Mouse (Mus musculus) midbrain, embryonic 14.5 days (tissue): ENCODE measurements around the gene Nrn1l. TPM values are rescaled to one million over a fixed set of nuclear protein-coding genes. Genes with fewer than 3 reads are reported as not detected.

Experiments
- ATAC-seq: fragments of 200-750 bp; cut with Nextera tagmentation; 2 replicates; pipeline ENCODE4 v1.8.0; 2017; ENCODE audit warnings: moderate number of reproducible peaks, moderate library complexity; ENCODE audit not compliant: low FRiP score, low TSS enrichment
- DNase-seq: peaks from one replicate; pipeline ENCODE4 v3.0.0-alpha.2; 2015
- H3K27ac ChIP-seq: fragments of 300-500 bp; sonication (generic); replicated peaks from 2 replicates; pipeline ENCODE4 v1.5.1; 2014; ENCODE audit warnings: mild to moderate bottlenecking, low read depth, low read length, moderate library complexity
- H3K27me3 ChIP-seq: fragments of 300-500 bp; sonication (generic); 2 replicates; pipeline ENCODE4 v1.6.1; 2014; ENCODE audit warnings: low read length, control low read depth, mixed read lengths; ENCODE audit not compliant: control insufficient read depth, insufficient read depth
- H3K36me3 ChIP-seq: fragments of 300-500 bp; sonication (generic); 2 replicates; pipeline ENCODE4 v1.6.1; 2014; ENCODE audit warnings: low read length, control low read depth; ENCODE audit not compliant: control insufficient read depth, insufficient read depth
- H3K4me1 ChIP-seq: fragments of 300-500 bp; sonication (generic); 2 replicates; pipeline ENCODE4 v1.6.1; 2014; ENCODE audit warnings: mild to moderate bottlenecking, antibody characterized with exemption, low read length, control low read depth; ENCODE audit not compliant: control insufficient read depth, insufficient read depth
- H3K4me2 ChIP-seq: fragments of 300-500 bp; sonication (generic); 2 replicates; pipeline ENCODE4 v1.6.1; 2014; ENCODE audit warnings: mild to moderate bottlenecking, low read length, moderate library complexity
- H3K4me3 ChIP-seq: fragments of 300-500 bp; sonication (generic); replicated peaks from 2 replicates; pipeline ENCODE4 v1.5.1; 2014; ENCODE audit warnings: low read depth, low read length
- H3K9ac ChIP-seq: fragments of 300-500 bp; sonication (generic); replicated peaks from 2 replicates; pipeline ENCODE4 v1.6.1; 2014; ENCODE audit warnings: mild to moderate bottlenecking, low read length, moderate library complexity
- H3K9me3 ChIP-seq: fragments of 300-500 bp; sonication (generic); 2 replicates; pipeline ENCODE4 v1.6.1; 2016; ENCODE audit warnings: low read length, control low read depth, mixed read lengths; ENCODE audit not compliant: control insufficient read depth
- WGBS: fragments of 180-500 bp; shearing (Covaris S2); extraction: QIAGEN DNeasy Blood & Tissue Kit; methylation state at CpG from one replicate; pipeline ENCODE4 v1.1.7; 2014; 5-methylcytosine and 5-hydroxymethylcytosine counted together
- polyA plus RNA-seq: library from polyadenylated mRNA; unstranded; fragments of >200 nt; fragmentation: Nextera tagmentation; extraction: Ambion mirVana; gene quantifications from 2 replicates; pipeline ENCODE4 v1.2.1, GENCODE M21; 2014

Nrn1l gene
- polyA plus RNA-seq, 1 experiment from 2014 or later = not detected

GRCm38 (mm10) chr8:105900941-105901616 lies 7.7 kb downstream of the Nrn1l start:
- H3K4me2 ChIP-seq = peak overlapping the region; percentile 89
- no peaks in the 10 kb centered on the region for H3K27me3 ChIP-seq
- peak overlapping the region; percentile 91 for H3K27ac ChIP-seq
- DNase-seq = no peak
- WGBS = 39% methylated on average over 16 of the region's 16 CpGs
- H3K36me3 ChIP-seq = no peaks in the 10 kb centered on the region
- H3K9me3 ChIP-seq = no peaks in the 10 kb centered on the region
- H3K4me3 ChIP-seq = peak overlapping the region; percentile 89
- peaks cover 6% of the 10 kb centered on the region for H3K4me1 ChIP-seq
- peak overlapping the region; percentile 98 for H3K9ac ChIP-seq
- ATAC-seq = no peak

GRCm38 (mm10) chr8:105919390-105919789 lies 26.0 kb downstream of the Nrn1l start:
- Histone ChIP-seq H3K27ac (no peak overlapping the region), H3K4me2 (no peak overlapping the region), H3K9me3 (no peaks in the 10 kb centered on the region), H3K36me3 (peaks cover 21% of the 10 kb centered on the region; the same call in 1 of the 2 replicates), H3K4me1 (no peaks in the 10 kb centered on the region), H3K27me3 (no peaks in the 10 kb centered on the region), H3K4me3 (no peak overlapping the region), H3K9ac (no peak overlapping the region)
- no peak for DNase-seq
- no peak for ATAC-seq
- WGBS = 93% methylated on average over 3 of the region's 3 CpGs

GRCm38 (mm10) chr8:105925123-105925522 lies 31.8 kb downstream of the Nrn1l start:
- no peaks in the 10 kb centered on the region for H3K9me3 ChIP-seq
- peaks cover 6% of the 10 kb centered on the region for H3K36me3 ChIP-seq
- H3K9ac ChIP-seq = no peak overlapping the region
- 79% methylated on average over 3 of the region's 3 CpGs for WGBS
- no peak overlapping the region for H3K27ac ChIP-seq
- H3K4me3 ChIP-seq = no peak overlapping the region
- H3K27me3 ChIP-seq = no peaks in the 10 kb centered on the region
- no peak for DNase-seq
- H3K4me1 ChIP-seq = no peaks in the 10 kb centered on the region
- H3K4me2 ChIP-seq = no peak overlapping the region
- no peak for ATAC-seq

- H3K4me2 ChIP-seq = no peak overlapping the region
- peak; percentile 88 for DNase-seq
These were observed 37.2 kb downstream of the Nrn1l start for GRCm38 (mm10) chr8:105930602-105931001.

DNA sequence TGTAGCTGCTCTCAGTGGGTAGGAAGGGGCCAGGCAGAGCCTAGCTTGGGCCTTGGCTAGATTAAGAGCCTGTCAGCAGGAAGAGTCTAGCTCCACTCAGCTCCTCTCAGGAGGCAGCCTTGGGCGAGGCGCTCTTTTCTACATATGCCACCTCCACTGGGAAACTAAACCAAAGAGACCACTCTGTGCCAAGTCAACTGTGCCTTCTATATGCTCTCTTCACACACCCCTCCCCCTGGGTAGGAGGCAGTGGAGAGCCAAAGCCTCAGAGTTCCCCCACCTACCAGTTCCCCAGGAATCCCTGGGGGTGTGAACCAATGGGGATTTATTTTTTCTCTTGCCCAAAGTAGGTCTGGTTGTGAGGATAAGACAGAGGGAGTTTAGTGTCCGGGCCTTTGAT lies 37.9 kb downstream of the Nrn1l start:
- ATAC-seq (no peak), DNase-seq (no peak)
- Histone ChIP-seq H3K4me1 (peaks cover 7% of the 10 kb centered on the region), H3K4me2 (no peak overlapping the region), H3K9me3 (no peaks in the 10 kb centered on the region), H3K9ac (no peak overlapping the region), H3K36me3 (peaks cover 15% of the 10 kb centered on the region), H3K4me3 (no peak overlapping the region), H3K27me3 (no peaks in the 10 kb centered on the region), H3K27ac (no peak overlapping the region)
- 95% methylated on average over 3 of the region's 3 CpGs for WGBS

More at GRCm38 (mm10) chr8:105930602-105931001, 37.2 kb downstream of the Nrn1l start:
- H3K27ac ChIP-seq = peak overlapping the region; percentile 50
- H3K27me3 ChIP-seq = no peaks in the 10 kb centered on the region
- no peaks in the 10 kb centered on the region for H3K4me1 ChIP-seq
- H3K36me3 ChIP-seq = peaks cover 15% of the 10 kb centered on the region
- ATAC-seq = peak; percentile 66
- no peaks in the 10 kb centered on the region for H3K9me3 ChIP-seq
- 18% methylated on average over 8 of the region's 8 CpGs for WGBS
- H3K4me3 ChIP-seq = no peak overlapping the region
- H3K9ac ChIP-seq = peak overlapping the region; percentile 26

GRCm38 (mm10) chr8:105932525-105932924 lies 39.2 kb downstream of the Nrn1l start:
- WGBS = 90% methylated on average over 11 of the region's 11 CpGs
- no peaks in the 10 kb centered on the region for H3K27me3 ChIP-seq
- no peak overlapping the region for H3K4me2 ChIP-seq
- DNase-seq (no peak), ATAC-seq (no peak)
- no peak overlapping the region for H3K9ac ChIP-seq
- no peak overlapping the region for H3K27ac ChIP-seq
- peaks cover 9% of the 10 kb centered on the region for H3K4me1 ChIP-seq
- no peak overlapping the region for H3K4me3 ChIP-seq
- H3K36me3 ChIP-seq = peaks cover 15% of the 10 kb centered on the region
- H3K9me3 ChIP-seq = no peaks in the 10 kb centered on the region

- 96% methylated on average over 2 of the region's 2 CpGs for WGBS
- Histone ChIP-seq H3K4me1 (peaks cover 15% of the 10 kb centered on the region), H3K9ac (no peak within 1 kb of the TSS), H3K4me2 (no peak within 1 kb of the TSS), H3K9me3 (no peaks in the 10 kb centered on the region), H3K27ac (no peak within 1 kb of the TSS), H3K36me3 (peaks cover 15% of the 10 kb centered on the region), H3K27me3 (no peaks in the 10 kb centered on the region), H3K4me3 (no peak within 1 kb of the TSS)
- DNase-seq (no peak), ATAC-seq (no peak)
These were observed 40.4 kb downstream of the Nrn1l start, which contains the start of gene Ctrl for GRCm38 (mm10) chr8:105933762-105934161. Gene Ctrl (minus strand): TSS chr8:105933862.

GRCm38 (mm10) chr8:105935105-105935504 lies 41.7 kb downstream of the Nrn1l start:
- no peak overlapping the region for H3K9ac ChIP-seq
- ATAC-seq (no peak), DNase-seq (no peak)
- no peaks in the 10 kb centered on the region for H3K27me3 ChIP-seq
- no peak overlapping the region for H3K27ac ChIP-seq
- H3K4me3 ChIP-seq = no peak overlapping the region
- no peaks in the 10 kb centered on the region for H3K9me3 ChIP-seq
- H3K36me3 ChIP-seq = peaks cover 9% of the 10 kb centered on the region; the same call in 1 of the 2 replicates
- 89% methylated on average over 6 of the region's 6 CpGs for WGBS
- H3K4me2 ChIP-seq = no peak overlapping the region
- peaks cover 15% of the 10 kb centered on the region for H3K4me1 ChIP-seq
